Comparison of ENCODE assay signal across 25 mouse cellular contexts in genomic region chr2:146917770-146918169, GRCm38 (mm10).
DNase-seq lines count a peak whose midpoint lies in the region; ATAC-seq and TF ChIP-seq lines count a peak whose summit lies in the region.
"Had no signal": no experiment of that assay in that cellular context is flagged by ENCODE, and none has a peak within 500 bp of the region (broad histone marks: within the 10 kb centered on the region; RNA-seq: fewer than 3 reads in every experiment).

No protein-coding gene starts in this region.

- ATAC-seq in erythroid progenitor cell, adult 5-6 weeks (replicated peaks; ENCODE audit: low FRiP score, poor library complexity, severe bottlenecking): no peak
- ATAC-seq: CD4-positive, CD25-positive, alpha-beta regulatory T cell, adult 4 months; forebrain, embryonic 16.5 days had no signal

- DNase-seq in layer of hippocampus, adult 11-12 months (ENCODE audit: low spot score): peak; percentile 15
- no peak for DNase-seq in layer of hippocampus, postnatal 10 days (ENCODE audit: low spot score in 2 of 2)
- peak; percentile 24 for DNase-seq in brain, adult 2 months (ENCODE audit: low read depth, low spot score)
- peak; percentile 25 to 44 for DNase-seq in layer of hippocampus, adult 2 months (ENCODE audit: low spot score in 2 of 2)
- peak; percentile 62 for DNase-seq in layer of hippocampus, adult 9-11 months
- DNase-seq in left cerebral cortex, postnatal 36 days (ENCODE audit: low spot score in 2 of 2): no peak
- DNase-seq: adrenal gland, adult 2 months; adrenal gland, postnatal 14 days; cerebellum, adult 11-12 months; cerebellum, adult 8-10 months; cerebellum, postnatal 10 days; cerebellum, postnatal 36 days; embryo, embryonic 11 days; gastrocnemius, adult 2 months; gastrocnemius, postnatal 14 days; heart, adult 11 months had no signal

- peak overlapping the region; percentile 47; the same call in 1 of the 2 replicates for H3K27ac ChIP-seq in layer of hippocampus, adult 2 months
- H3K27ac ChIP-seq: embryonic facial prominence, embryonic 10.5 days; embryonic facial prominence, embryonic 13.5 days; forebrain, embryonic 10.5 days; gastrocnemius, adult 2 months; hindbrain, embryonic 12.5 days; hindbrain, embryonic 15.5 days had no signal

- H3K4me3 ChIP-seq in layer of hippocampus, adult 2 months: no peak overlapping the region
- H3K4me3 ChIP-seq: embryonic facial prominence, embryonic 10.5 days; embryonic facial prominence, embryonic 13.5 days; erythroblast, embryonic 14.5 days; forebrain, embryonic 10.5 days; gastrocnemius, adult 2 months; hindbrain, embryonic 12.5 days; hindbrain, embryonic 15.5 days had no signal

- no peak for TF ChIP-seq CTCF in layer of hippocampus, adult 2 months (conservative IDR thresholded peaks at IDR 0.05)

- intact Hi-C loops in left cerebral cortex, postnatal 36 days (cut with DNase I): no loop called here

Comparison
In these comparisons a context has a peak if more than half of its experiments do, and no peak if none do; other contexts are left out.
1. DNase-seq: peak in layer of hippocampus, adult 11-12 months (single experiment), brain, adult 2 months (single experiment), layer of hippocampus, adult 2 months (2 of 2) and layer of hippocampus, adult 9-11 months (single experiment); none in layer of hippocampus, postnatal 10 days (0 of 2) and left cerebral cortex, postnatal 36 days (0 of 2).